Mouse (Mus musculus) stomach, postnatal 0 days (tissue): Measurements from ENCODE around the gene Clcn5. TPM values are rescaled to one million over a fixed set of nuclear protein-coding genes. Genes with fewer than 3 reads are reported as not detected.

Experiments used
- ATAC-seq: fragments of 200-750 bp; cut with Nextera tagmentation; 2 replicates; pipeline ENCODE4 v1.8.0; 2017; ENCODE audit not compliant: low FRiP score, low TSS enrichment
- DNase-seq: peaks from one replicate; pipeline ENCODE4 v3.0.0-alpha.2; 2016; ENCODE audit warnings: low spot score
- H3K27ac ChIP-seq: fragments of 300-500 bp; sonication (generic); replicated peaks from 2 replicates; pipeline ENCODE4 v1.5.1; 2014; ENCODE audit warnings: mild to moderate bottlenecking, control low read depth
- H3K27me3 ChIP-seq: fragments of 300-500 bp; sonication (generic); 2 replicates; pipeline ENCODE4 v1.6.1; 2014; ENCODE audit warnings: low read length; ENCODE audit not compliant: control insufficient read depth, insufficient read depth
- H3K36me3 ChIP-seq: fragments of 300-500 bp; sonication (generic); 2 replicates; pipeline ENCODE4 v1.6.1; 2014; ENCODE audit warnings: low read length, mixed read lengths; ENCODE audit not compliant: control insufficient read depth, insufficient read depth
- H3K4me1 ChIP-seq: fragments of 300-500 bp; sonication (generic); replicated peaks from 2 replicates; pipeline ENCODE4 v1.6.1; 2014; ENCODE audit warnings: antibody characterized with exemption; ENCODE audit not compliant: control insufficient read depth, insufficient read depth
- H3K4me2 ChIP-seq: fragments of 300-500 bp; sonication (generic); replicated peaks from 2 replicates; pipeline ENCODE4 v1.6.1; 2014; ENCODE audit warnings: low read depth, mild to moderate bottlenecking, control low read depth, moderate library complexity
- H3K4me3 ChIP-seq: fragments of 300-500 bp; sonication (generic); 2 replicates; pipeline ENCODE4 v1.5.1; 2014; ENCODE audit warnings: low read depth, low read length, control low read depth
- H3K9ac ChIP-seq: fragments of 300-500 bp; sonication (generic); 2 replicates; pipeline ENCODE4 v1.6.1; 2014; ENCODE audit warnings: mild to moderate bottlenecking, low read length, control low read depth, mixed read lengths
- H3K9me3 ChIP-seq: fragments of 300-500 bp; sonication (generic); 2 replicates; pipeline ENCODE4 v1.6.1; 2016; ENCODE audit warnings: low read length; ENCODE audit not compliant: control insufficient read depth
- CTCF ChIP-seq: IDR thresholded peaks from 2 replicates; pipeline ENCODE4 v1.5.1; 2016; ENCODE audit warnings: antibody characterized with exemption, low read depth, mild to moderate bottlenecking, moderate library complexity
- EP300 ChIP-seq: optimal IDR thresholded peaks from 2 replicates; pipeline ENCODE3; 2016; ENCODE audit warnings: antibody characterized with exemption
- WGBS: fragments of 180-500 bp; shearing (Covaris S2); extraction: QIAGEN DNeasy Blood & Tissue Kit; methylation state at CpG from one replicate; pipeline ENCODE4 v1.1.7; 2014; 5-methylcytosine and 5-hydroxymethylcytosine counted together
- polyA plus RNA-seq: library from polyadenylated mRNA; unstranded; fragments of >200 nt; fragmentation: Nextera tagmentation; extraction: Ambion mirVana; gene quantifications from 2 replicates; pipeline ENCODE4 v1.2.1, GENCODE M21; 2015

The Clcn5 gene
- polyA plus RNA-seq: 4.1 and 5.1 TPM in 2 replicates

- Histone ChIP-seq H3K36me3 (no peaks in the 10 kb centered on the region), H3K9me3 (no peaks in the 10 kb centered on the region), H3K4me2 (peak within 1 kb of the TSS; percentile 56), H3K9ac (peak within 1 kb of the TSS; percentile 80), H3K27ac (peak within 1 kb of the TSS; percentile 85), H3K27me3 (no peaks in the 10 kb centered on the region), H3K4me1 (no peaks in the 10 kb centered on the region), H3K4me3 (peak within 1 kb of the TSS; percentile 63)
- ATAC-seq (peak; percentile 98), DNase-seq (peak; percentile 94)
- WGBS: 10% methylated on average over 24 of the region's 43 CpGs
- TF ChIP-seq EP300 (no peak), CTCF (no peak)
Observed at GRCm38 (mm10) chrX:7319089-7319721, at the start of gene Clcn5. Gene Clcn5 (minus strand): TSS chrX:7319358.

DNA sequence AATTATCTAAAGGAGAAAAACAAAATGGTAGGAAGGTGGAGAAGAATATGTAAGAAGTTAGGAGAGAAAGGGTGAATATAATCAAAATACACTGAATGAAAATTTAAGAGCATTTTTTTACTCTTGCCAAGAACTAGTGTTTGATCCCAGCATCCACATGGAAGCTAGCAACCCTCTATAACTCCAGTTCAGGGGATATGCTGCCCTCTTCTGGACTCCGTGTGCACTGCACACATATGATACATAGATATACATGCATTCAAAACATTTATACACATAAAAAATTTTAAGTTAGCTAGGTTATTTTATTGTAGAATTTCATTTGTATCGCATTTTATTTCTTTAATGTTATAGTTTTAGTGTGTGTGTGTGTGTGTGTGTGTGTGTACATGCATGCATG, 6.3 kb upstream of the Clcn5 start:
- H3K4me3 ChIP-seq: no peak overlapping the region
- H3K27ac ChIP-seq: no peak overlapping the region
- no peak for ATAC-seq
- H3K4me2 ChIP-seq: no peak overlapping the region
- no peaks in the 10 kb centered on the region for H3K9me3 ChIP-seq
- no peaks in the 10 kb centered on the region for H3K36me3 ChIP-seq
- TF ChIP-seq CTCF (peak; percentile 50), EP300 (no peak)
- 53% methylated on average over 2 of the region's 2 CpGs for WGBS
- H3K9ac ChIP-seq: no peak overlapping the region
- DNase-seq: no peak
- H3K4me1 ChIP-seq: no peaks in the 10 kb centered on the region
- no peaks in the 10 kb centered on the region for H3K27me3 ChIP-seq

DNA sequence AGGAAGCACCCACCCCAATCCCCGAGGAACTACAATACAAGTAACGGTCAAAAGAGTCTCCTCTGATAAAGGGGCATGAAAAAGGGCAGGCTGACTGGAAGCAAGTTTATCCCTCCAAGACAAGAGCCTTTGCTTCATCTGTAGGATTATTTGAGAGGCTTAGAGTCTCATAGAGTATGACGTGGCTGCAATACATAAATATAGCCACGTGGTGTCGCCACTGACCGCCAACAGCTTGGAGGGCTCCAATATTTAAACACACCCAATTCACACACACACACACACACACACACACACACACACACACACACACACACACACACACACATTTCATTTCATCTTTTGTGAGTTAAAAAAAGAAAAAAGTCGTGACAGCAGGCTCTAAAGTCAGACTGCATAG, 3.1 kb upstream of the Clcn5 start:
- no peaks in the 10 kb centered on the region for H3K27me3 ChIP-seq
- H3K36me3 ChIP-seq: no peaks in the 10 kb centered on the region
- H3K9me3 ChIP-seq: no peaks in the 10 kb centered on the region
- H3K9ac ChIP-seq: no peak overlapping the region
- 16% methylated on average over 7 of the region's 7 CpGs for WGBS
- H3K4me1 ChIP-seq: no peaks in the 10 kb centered on the region
- H3K27ac ChIP-seq: no peak overlapping the region
- H3K4me2 ChIP-seq: no peak overlapping the region
- DNase-seq: peak; percentile 46
- ATAC-seq: no peak
- TF ChIP-seq CTCF: peak; percentile 76
- no peak for TF ChIP-seq EP300
- no peak overlapping the region for H3K4me3 ChIP-seq

GRCm38 (mm10) chrX:7320571-7320970, 1.4 kb upstream of the Clcn5 start:
- Histone ChIP-seq H3K4me2 (no peak overlapping the region), H3K4me3 (no peak overlapping the region), H3K27me3 (no peaks in the 10 kb centered on the region), H3K9ac (no peak overlapping the region), H3K27ac (no peak overlapping the region), H3K9me3 (no peaks in the 10 kb centered on the region), H3K36me3 (no peaks in the 10 kb centered on the region), H3K4me1 (no peaks in the 10 kb centered on the region)
- WGBS: 80% methylated on average over 2 of the region's 2 CpGs
- no peak for DNase-seq
- no peak for TF ChIP-seq EP300
- TF ChIP-seq CTCF: no peak
- no peak for ATAC-seq

- TF ChIP-seq EP300 (no peak), CTCF (peak; percentile 8; the same call in 1 of the 2 replicates)
- peak overlapping the region; percentile 80 for H3K9ac ChIP-seq
- peak overlapping the region; percentile 56 for H3K4me2 ChIP-seq
- H3K36me3 ChIP-seq: no peaks in the 10 kb centered on the region
- H3K27me3 ChIP-seq: no peaks in the 10 kb centered on the region
- ATAC-seq (peak; percentile 69), DNase-seq (no peak)
- H3K4me3 ChIP-seq: peak overlapping the region; percentile 63
- no peaks in the 10 kb centered on the region for H3K9me3 ChIP-seq
- peak overlapping the region; percentile 85 for H3K27ac ChIP-seq
- H3K4me1 ChIP-seq: no peaks in the 10 kb centered on the region
- WGBS: 15% methylated on average over 31 of the region's 37 CpGs
Observed at GRCm38 (mm10) chrX:7318551-7319025, 570 bp downstream of the Clcn5 start.

GRCm38 (mm10) chrX:7315115-7315514, 4.0 kb downstream of the Clcn5 start:
- H3K36me3 ChIP-seq: no peaks in the 10 kb centered on the region
- no peak for DNase-seq
- WGBS: 40% methylated on average over 10 of the region's 10 CpGs
- TF ChIP-seq CTCF (no peak), EP300 (no peak)
- no peak overlapping the region for H3K27ac ChIP-seq
- ATAC-seq: no peak
- no peaks in the 10 kb centered on the region for H3K9me3 ChIP-seq
- no peaks in the 10 kb centered on the region for H3K27me3 ChIP-seq
- H3K4me3 ChIP-seq: no peak overlapping the region
- H3K9ac ChIP-seq: no peak overlapping the region
- H3K4me1 ChIP-seq: no peaks in the 10 kb centered on the region
- no peak overlapping the region for H3K4me2 ChIP-seq
